Mouse (Mus musculus) hindbrain, embryonic 11.5 days (tissue): ENCODE data around the gene Mrpl57. TPM values are rescaled to one million over a fixed set of nuclear protein-coding genes. Genes with fewer than 3 reads are reported as not detected.
A peak's percentile ranks its signal among the peaks of the same experiment; 100 is the strongest.

Source experiments
- ATAC-seq: fragments of 200-750 bp; cut with Nextera tagmentation; 2 replicates; pipeline ENCODE4 v1.8.0; 2017; ENCODE audit warnings: mild to moderate bottlenecking, moderate TSS enrichment, moderate library complexity; ENCODE audit not compliant: low FRiP score
- DNase-seq: peaks from one replicate; pipeline ENCODE4 v3.0.0-alpha.2; 2015; ENCODE audit warnings: low spot score
- H3K27ac ChIP-seq: fragments of 300-500 bp; sonication (generic); 2 replicates; pipeline ENCODE4 v1.5.1; 2014; ENCODE audit warnings: mild to moderate bottlenecking, low read depth, low read length
- H3K27me3 ChIP-seq: fragments of 300-500 bp; sonication (generic); 2 replicates; pipeline ENCODE4 v1.6.1; 2014; ENCODE audit warnings: mild to moderate bottlenecking, low read length, moderate library complexity, mixed read lengths; ENCODE audit not compliant: control insufficient read depth, insufficient read depth
- H3K36me3 ChIP-seq: fragments of 300-500 bp; sonication (generic); 2 replicates; pipeline ENCODE4 v1.6.1; 2014; ENCODE audit warnings: mild to moderate bottlenecking, low read length, moderate library complexity, mixed read lengths; ENCODE audit not compliant: control insufficient read depth, insufficient read depth
- H3K4me1 ChIP-seq: fragments of 300-500 bp; sonication (generic); replicated peaks from 2 replicates; pipeline ENCODE4 v1.6.1; 2014; ENCODE audit warnings: low read length, mixed read lengths; ENCODE audit not compliant: control insufficient read depth, insufficient read depth
- H3K4me2 ChIP-seq: fragments of 300-500 bp; sonication (generic); replicated peaks from 2 replicates; pipeline ENCODE4 v1.6.1; 2014; ENCODE audit warnings: mild to moderate bottlenecking, low read depth, low read length
- H3K4me3 ChIP-seq: fragments of 300-500 bp; sonication (generic); 2 replicates; pipeline ENCODE4 v1.5.1; 2014; ENCODE audit warnings: low read depth, low read length
- H3K9ac ChIP-seq: fragments of 300-500 bp; sonication (generic); 2 replicates; pipeline ENCODE4 v1.6.1; 2014; ENCODE audit warnings: low read depth, low read length
- H3K9me3 ChIP-seq: fragments of 300-500 bp; sonication (generic); 2 replicates; pipeline ENCODE4 v1.6.1; 2016; ENCODE audit warnings: low read length; ENCODE audit not compliant: control insufficient read depth
- WGBS: fragments of 180-500 bp; shearing (Covaris S2); extraction: QIAGEN DNeasy Blood & Tissue Kit; methylation state at CpG from one replicate; pipeline ENCODE4 v1.1.7; 2014; 5-methylcytosine and 5-hydroxymethylcytosine counted together
- polyA plus RNA-seq: library from polyadenylated mRNA; unstranded; fragments of >200 nt; fragmentation: Nextera tagmentation; extraction: Ambion mirVana; gene quantifications from 2 replicates; pipeline ENCODE4 v1.2.1, GENCODE M21; 2014

Mrpl57 gene
- 127 and 131 TPM in 2 replicates for polyA plus RNA-seq

GRCm38 (mm10) chr14:57825788-57826751, at the start of gene Mrpl57, which contains the start of gene Ska3:
Gene Mrpl57 (plus strand): TSS chr14:57826234.
Gene Ska3 (minus strand): TSS chr14:57826185.
- Histone ChIP-seq H3K9ac (peak within 1 kb of the TSS; percentile 88), H3K9me3 (no peaks in the 10 kb centered on the region), H3K27ac (peak within 1 kb of the TSS; percentile 77), H3K4me1 (0 out of 2 replicates have a peak, but pooled peaks cover 3% of the 10 kb centered on the region), H3K27me3 (no peaks in the 10 kb centered on the region), H3K36me3 (no peaks in the 10 kb centered on the region), H3K4me2 (peak within 1 kb of the TSS; percentile 74), H3K4me3 (peak within 1 kb of the TSS; percentile 71)
- DNase-seq (peak; percentile 98), ATAC-seq (peak; percentile 97)
- WGBS = under 1% methylated on average over 96 of the region's 96 CpGs

GRCm38 (mm10) chr14:57787406-57787805, 38.6 kb upstream of the Mrpl57 start:
- no peak overlapping the region for H3K27ac ChIP-seq
- H3K9me3 ChIP-seq = no peaks in the 10 kb centered on the region
- ATAC-seq = no peak

GRCm38 (mm10) chr14:57789311-57789710, 36.7 kb upstream of the Mrpl57 start:
- Histone ChIP-seq H3K9me3 (no peaks in the 10 kb centered on the region), H3K27ac (no peak overlapping the region), H3K4me2 (no peak overlapping the region), H3K27me3 (no peaks in the 10 kb centered on the region), H3K36me3 (no peaks in the 10 kb centered on the region), H3K4me1 (no peaks in the 10 kb centered on the region), H3K9ac (no peak overlapping the region), H3K4me3 (no peak overlapping the region)
- DNase-seq (no peak), ATAC-seq (no peak)
- WGBS = 82% methylated on average over 2 of the region's 2 CpGs

More at GRCm38 (mm10) chr14:57787406-57787805, 38.6 kb upstream of the Mrpl57 start:
- no peak overlapping the region for H3K9ac ChIP-seq
- WGBS = 69% methylated on average over 4 of the region's 4 CpGs
- H3K36me3 ChIP-seq = no peaks in the 10 kb centered on the region
- no peaks in the 10 kb centered on the region for H3K27me3 ChIP-seq
- no peak overlapping the region for H3K4me3 ChIP-seq
- no peak overlapping the region for H3K4me2 ChIP-seq
- DNase-seq = no peak
- H3K4me1 ChIP-seq = no peaks in the 10 kb centered on the region

- H3K4me1 ChIP-seq = no peaks in the 10 kb centered on the region
- ATAC-seq (no peak), DNase-seq (no peak)
- no peak overlapping the region for H3K4me3 ChIP-seq
- no peak overlapping the region for H3K4me2 ChIP-seq
- no peaks in the 10 kb centered on the region for H3K27me3 ChIP-seq
- H3K9me3 ChIP-seq = no peaks in the 10 kb centered on the region
- no peak overlapping the region for H3K9ac ChIP-seq
- no peak overlapping the region for H3K27ac ChIP-seq
- WGBS = 92% methylated on average over 9 of the region's 9 CpGs
- H3K36me3 ChIP-seq = no peaks in the 10 kb centered on the region
Observed at GRCm38 (mm10) chr14:57789759-57790158, 36.3 kb upstream of the Mrpl57 start.

GRCm38 (mm10) chr14:57791171-57791570, 34.9 kb upstream of the Mrpl57 start:
- H3K4me2 ChIP-seq = no peak overlapping the region
- H3K27ac ChIP-seq = no peak overlapping the region
- DNase-seq = no peak
- H3K9ac ChIP-seq = no peak overlapping the region
- H3K4me1 ChIP-seq = no peaks in the 10 kb centered on the region
- no peaks in the 10 kb centered on the region for H3K9me3 ChIP-seq
- H3K36me3 ChIP-seq = no peaks in the 10 kb centered on the region
- WGBS = 87% methylated on average over 4 of the region's 4 CpGs
- no peak overlapping the region for H3K4me3 ChIP-seq
- ATAC-seq = no peak
- H3K27me3 ChIP-seq = no peaks in the 10 kb centered on the region

GRCm38 (mm10) chr14:57797551-57797950, 28.5 kb upstream of the Mrpl57 start:
- WGBS = 9% methylated on average over 7 of the region's 7 CpGs
- Histone ChIP-seq H3K4me3 (peak overlapping the region; percentile 85), H3K4me1 (peaks cover 5% of the 10 kb centered on the region; the same call in 1 of the 2 replicates), H3K36me3 (no peaks in the 10 kb centered on the region), H3K9ac (peak overlapping the region; percentile 41), H3K4me2 (peak overlapping the region; percentile 72), H3K9me3 (no peaks in the 10 kb centered on the region), H3K27me3 (no peaks in the 10 kb centered on the region), H3K27ac (no peak overlapping the region)
- DNase-seq (no peak), ATAC-seq (peak; percentile 72)

GRCm38 (mm10) chr14:57797991-57798931, 27.8 kb upstream of the Mrpl57 start, which contains the start of gene Sap18:
Gene Sap18 (plus strand): TSS chr14:57798180.
- under 1% methylated on average over 87 of the region's 99 CpGs for WGBS
- H3K4me2 ChIP-seq = peak within 1 kb of the TSS; percentile 72
- H3K9ac ChIP-seq = peak within 1 kb of the TSS; percentile 80
- DNase-seq (peak; percentile 100), ATAC-seq (peak; percentile 95)
- H3K36me3 ChIP-seq = no peaks in the 10 kb centered on the region
- H3K27ac ChIP-seq = peak within 1 kb of the TSS; percentile 76
- peaks cover 5% of the 10 kb centered on the region; the same call in 1 of the 2 replicates for H3K4me1 ChIP-seq
- no peaks in the 10 kb centered on the region for H3K9me3 ChIP-seq
- H3K4me3 ChIP-seq = peak within 1 kb of the TSS; percentile 85
- H3K27me3 ChIP-seq = no peaks in the 10 kb centered on the region

GRCm38 (mm10) chr14:57803731-57804130, 22.3 kb upstream of the Mrpl57 start:
- Histone ChIP-seq H3K27ac (no peak overlapping the region), H3K27me3 (no peaks in the 10 kb centered on the region), H3K9ac (no peak overlapping the region), H3K36me3 (no peaks in the 10 kb centered on the region; the same call in 1 of the 2 replicates), H3K4me2 (no peak overlapping the region), H3K4me1 (peaks cover 5% of the 10 kb centered on the region; the same call in 1 of the 2 replicates), H3K9me3 (no peaks in the 10 kb centered on the region), H3K4me3 (no peak overlapping the region)
- ATAC-seq = no peak
- DNase-seq = no peak
- 83% methylated on average over 4 of the region's 4 CpGs for WGBS
